Comparison of ENCODE assay signal across 9 mouse cellular contexts in genomic region chr7:130073388-130073787, GRCm38 (mm10).
DNase-seq lines count a peak whose midpoint lies in the region; ATAC-seq and TF ChIP-seq lines count a peak whose summit lies in the region.
"Had no signal": no experiment of that assay in that cellular context is flagged by ENCODE, and none has a peak within 500 bp of the region (broad histone marks: within the 10 kb centered on the region; RNA-seq: fewer than 3 reads in every experiment).

No protein-coding gene starts in this region.

- TF ChIP-seq CTCF in heart, postnatal 0 days (IDR thresholded peaks at IDR 0.05; ENCODE audit: low read depth) = no peak
- no peak for TF ChIP-seq CTCF in midbrain, postnatal 0 days (IDR thresholded peaks at IDR 0.05)

- H3K9me3 ChIP-seq in heart, postnatal 0 days (replicated peaks; ENCODE audit: control insufficient read depth, low read length) = no peaks in the 10 kb centered on the region
- H3K9me3 ChIP-seq in forebrain, embryonic 10.5 days = no peaks in the 10 kb centered on the region
- no peaks in the 10 kb centered on the region for H3K9me3 ChIP-seq in limb, embryonic 11.5 days (ENCODE audit: control insufficient read depth, low read length)
- no peaks in the 10 kb centered on the region for H3K9me3 ChIP-seq in midbrain, postnatal 0 days (ENCODE audit: low read length)

- no peak for TF ChIP-seq EP300 in heart, postnatal 0 days (IDR thresholded peaks at IDR 0.05; ENCODE audit: low read depth)

- H3K27ac ChIP-seq in heart, postnatal 0 days (ENCODE audit: low read depth) = no peak overlapping the region
- no peak overlapping the region for H3K27ac ChIP-seq in forebrain, embryonic 10.5 days
- H3K27ac ChIP-seq in limb, embryonic 11.5 days (replicated peaks; ENCODE audit: low read depth, low read length) = peak overlapping the region; percentile 49
- no peak overlapping the region for H3K27ac ChIP-seq in midbrain, postnatal 0 days (ENCODE audit: low read depth, low read length)

- intact Hi-C loops in heart, postnatal 10 days (cut with DNase I) = no loop called here
- intact Hi-C loops in gastrocnemius, postnatal 14 days (cut with DNase I; ENCODE audit: low total_unique reads) = no loop called here

- H3K4me1 ChIP-seq in heart, postnatal 0 days (ENCODE audit: control insufficient read depth, insufficient read depth) = no peaks in the 10 kb centered on the region
- peaks cover 17% of the 10 kb centered on the region for H3K4me1 ChIP-seq in forebrain, embryonic 10.5 days
- H3K4me1 ChIP-seq in limb, embryonic 11.5 days (ENCODE audit: control insufficient read depth, insufficient read depth, low read length) = peaks cover 6% of the 10 kb centered on the region
- no peaks in the 10 kb centered on the region for H3K4me1 ChIP-seq in midbrain, postnatal 0 days (ENCODE audit: insufficient read depth, low read length)

- WGBS in heart, postnatal 0 days = 70% methylated on average over 11 of the region's 11 CpGs
- WGBS in forebrain, embryonic 10.5 days = 72% methylated on average over 11 of the region's 11 CpGs
- 50% methylated on average over 11 of the region's 11 CpGs for WGBS in limb, embryonic 11.5 days
- 60% methylated on average over 11 of the region's 11 CpGs for WGBS in midbrain, postnatal 0 days

- DNase-seq in heart, postnatal 0 days (ENCODE audit: low spot score) = no peak
- DNase-seq in heart, postnatal 10 days = no peak
- no peak for DNase-seq in forebrain, embryonic 10.5 days (ENCODE audit: extremely low spot score, low spot score)
- peak; percentile 36 for DNase-seq in limb, embryonic 11.5 days (ENCODE audit: low spot score)
- DNase-seq in midbrain, postnatal 0 days (ENCODE audit: low spot score) = no peak
- DNase-seq in gastrocnemius, postnatal 14 days = no peak
- DNase-seq in spleen, postnatal 36 days (ENCODE audit: low spot score in 2 of 2) = no peak
- DNase-seq in frontal cortex, postnatal 36 days (ENCODE audit: low spot score in 2 of 2) = no peak
- DNase-seq: thymus, postnatal 25 days had no signal

- peak overlapping the region; percentile 26; the same call in 1 of the 2 replicates for H3K4me3 ChIP-seq in heart, postnatal 0 days (ENCODE audit: low read depth, low read length)
- peak overlapping the region; percentile 33; the same call in 1 of the 2 replicates for H3K4me3 ChIP-seq in forebrain, embryonic 10.5 days
- H3K4me3 ChIP-seq in limb, embryonic 11.5 days (ENCODE audit: low read depth, low read length) = no peak overlapping the region
- H3K4me3 ChIP-seq in midbrain, postnatal 0 days (ENCODE audit: low read depth, low read length) = no peak overlapping the region

- no peak overlapping the region for H3K9ac ChIP-seq in heart, postnatal 0 days (replicated peaks; ENCODE audit: low read depth, low read length)
- H3K9ac ChIP-seq in limb, embryonic 11.5 days (ENCODE audit: low read length) = no peak overlapping the region
- H3K9ac ChIP-seq in midbrain, postnatal 0 days (replicated peaks; ENCODE audit: low read length, poor library complexity, severe bottlenecking) = no peak overlapping the region

- no peaks in the 10 kb centered on the region for H3K27me3 ChIP-seq in heart, postnatal 0 days (ENCODE audit: control insufficient read depth, insufficient read depth, low read length)
- peaks cover 42% of the 10 kb centered on the region for H3K27me3 ChIP-seq in forebrain, embryonic 10.5 days (ENCODE audit: poor library complexity, severe bottlenecking)
- H3K27me3 ChIP-seq in limb, embryonic 11.5 days (ENCODE audit: control insufficient read depth, insufficient read depth, low read length) = no peaks in the 10 kb centered on the region
- no peaks in the 10 kb centered on the region for H3K27me3 ChIP-seq in midbrain, postnatal 0 days (ENCODE audit: insufficient read depth, low read length)

- ATAC-seq in heart, postnatal 0 days (ENCODE audit: insufficient read depth, low read depth) = no peak
- no peak for ATAC-seq in limb, embryonic 11.5 days (ENCODE audit: insufficient number of reproducible peaks, low FRiP score, low TSS enrichment, low read depth)
- no peak for ATAC-seq in midbrain, postnatal 0 days (ENCODE audit: low FRiP score)

- no peaks in the 10 kb centered on the region for H3K36me3 ChIP-seq in heart, postnatal 0 days (replicated peaks; ENCODE audit: control insufficient read depth, insufficient read depth, low read length)
- no peaks in the 10 kb centered on the region for H3K36me3 ChIP-seq in forebrain, embryonic 10.5 days (replicated peaks)
- H3K36me3 ChIP-seq in limb, embryonic 11.5 days (ENCODE audit: control insufficient read depth, insufficient read depth, low read length) = no peaks in the 10 kb centered on the region
- H3K36me3 ChIP-seq in midbrain, postnatal 0 days (ENCODE audit: insufficient read depth, low read length) = no peaks in the 10 kb centered on the region

- peak overlapping the region; percentile 55 for H3K4me2 ChIP-seq in heart, postnatal 0 days (ENCODE audit: low read depth, low read length)
- H3K4me2 ChIP-seq in limb, embryonic 11.5 days (ENCODE audit: low read depth, severe bottlenecking) = peak overlapping the region; percentile 39; the same call in 1 of the 2 replicates
- H3K4me2 ChIP-seq in midbrain, postnatal 0 days (ENCODE audit: low read depth, low read length, poor library complexity, severe bottlenecking) = peak overlapping the region; percentile 44

Comparison
In these comparisons a context has a peak if more than half of its experiments do, and no peak if none do; other contexts are left out.
1. H3K4me3 ChIP-seq: peak in heart, postnatal 0 days (single experiment) and forebrain, embryonic 10.5 days (single experiment); none in limb, embryonic 11.5 days (single experiment) and midbrain, postnatal 0 days (single experiment).
2. Peak in every context shown above with its lines, with median percentiles within 50 percentile points of each other: H3K4me2 ChIP-seq.